Mouse (Mus musculus) bone marrow macrophage, adult 2 months (primary cell): ENCODE results near the gene Kansl3.

Source experiments
- CTCF ChIP-seq: IDR thresholded peaks from 2 replicates; pipeline ENCODE4 v1.5.1; 2012; ENCODE audit warnings: low read depth, mild to moderate bottlenecking, low read length, moderate library complexity
- POLR2A ChIP-seq: IDR thresholded peaks from 2 replicates; pipeline ENCODE4 v1.6.1; 2012; ENCODE audit warnings: mild to moderate bottlenecking, low read depth, low read length, borderline replicate concordance

- TF ChIP-seq POLR2A, result no peak
- no peak for TF ChIP-seq CTCF
These were observed 59.5 kb downstream of the Kansl3 start for GRCm38 (mm10) chr1:36309498-36309901.
